Mouse (Mus musculus): ENCODE data around the gene Adam12. TPM values are rescaled to one million over a fixed set of nuclear protein-coding genes. Genes with fewer than 3 reads are reported as not detected.
A peak's percentile ranks its signal among the peaks of the same experiment; 100 is the strongest.

The Adam12 gene
- polyA plus RNA-seq, 1 experiment from 2014 or later: 2.8 TPM

GRCm38 (mm10) chr7:134081307-134082072 is 150.5 kb downstream of the Adam12 start:
- no peak overlapping the region for H3K4me2 ChIP-seq (ENCODE audit: low read length)
- H3K27ac ChIP-seq: no peak overlapping the region
- H3K9me3 ChIP-seq (replicated peaks; ENCODE audit: low read length): no peaks in the 10 kb centered on the region
- TF ChIP-seq CTCF (IDR thresholded peaks at IDR 0.05; ENCODE audit: low read depth): no peak
- ATAC-seq (replicated peaks; ENCODE audit: low FRiP score, low read depth) (peak; percentile 52), DNase-seq (ENCODE audit: low spot score) (peak; percentile 86)
- H3K27me3 ChIP-seq (ENCODE audit: insufficient read depth, low read length): no peaks in the 10 kb centered on the region
- no peaks in the 10 kb centered on the region for H3K36me3 ChIP-seq (ENCODE audit: insufficient read depth, low read length)
- no peak overlapping the region for H3K4me3 ChIP-seq (replicated peaks; ENCODE audit: low read depth, low read length)
- no peak overlapping the region for H3K9ac ChIP-seq (ENCODE audit: low read depth, low read length)
- 33% methylated on average over 8 of the region's 8 CpGs for WGBS
- no peaks in the 10 kb centered on the region for H3K4me1 ChIP-seq (replicated peaks; ENCODE audit: insufficient read depth, low read length)

GRCm38 (mm10) chr7:134079980-134080725 is 151.8 kb downstream of the Adam12 start:
- Histone ChIP-seq H3K4me2 (ENCODE audit: low read length) (no peak overlapping the region), H3K27me3 (ENCODE audit: insufficient read depth, low read length) (no peaks in the 10 kb centered on the region), H3K27ac (no peak overlapping the region), H3K36me3 (ENCODE audit: insufficient read depth, low read length) (no peaks in the 10 kb centered on the region), H3K4me3 (replicated peaks; ENCODE audit: low read depth, low read length) (no peak overlapping the region), H3K9me3 (replicated peaks; ENCODE audit: low read length) (no peaks in the 10 kb centered on the region), H3K4me1 (replicated peaks; ENCODE audit: insufficient read depth, low read length) (no peaks in the 10 kb centered on the region), H3K9ac (ENCODE audit: low read depth, low read length) (no peak overlapping the region)
- 68% methylated on average over 17 of the region's 17 CpGs for WGBS
- TF ChIP-seq CTCF (IDR thresholded peaks at IDR 0.05; ENCODE audit: low read depth): no peak
- no peak for DNase-seq (ENCODE audit: low spot score)
- no peak for ATAC-seq (replicated peaks; ENCODE audit: low FRiP score, low read depth)

DNA sequence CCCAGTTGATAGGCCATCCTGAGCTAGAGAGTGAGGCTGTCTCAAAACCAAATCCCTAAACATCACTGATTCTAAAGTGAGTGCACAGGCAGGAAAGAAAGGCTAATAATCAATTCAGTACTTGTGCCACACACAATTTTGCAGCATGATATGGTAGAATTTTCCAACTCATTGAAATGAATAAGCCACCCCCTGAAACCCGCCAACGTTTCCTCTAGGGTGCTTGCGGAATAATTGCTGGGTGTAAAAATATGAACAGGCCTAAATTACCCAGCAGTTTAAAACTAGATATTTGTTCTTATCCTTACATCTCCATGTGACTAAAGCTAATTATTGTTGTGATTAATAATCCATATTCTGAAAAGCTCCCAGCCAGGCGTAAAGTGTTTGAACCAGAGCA is 154.3 kb downstream of the Adam12 start:
- H3K9ac ChIP-seq (ENCODE audit: low read depth, low read length): no peak overlapping the region
- no peak for ATAC-seq (replicated peaks; ENCODE audit: low FRiP score, low read depth)
- H3K4me3 ChIP-seq (replicated peaks; ENCODE audit: low read depth, low read length): no peak overlapping the region
- DNase-seq (ENCODE audit: low spot score): no peak
- no peaks in the 10 kb centered on the region for H3K36me3 ChIP-seq (ENCODE audit: insufficient read depth, low read length)
- H3K27ac ChIP-seq: no peak overlapping the region
- 92% methylated on average over 4 of the region's 4 CpGs for WGBS
- no peaks in the 10 kb centered on the region for H3K4me1 ChIP-seq (replicated peaks; ENCODE audit: insufficient read depth, low read length)
- H3K9me3 ChIP-seq (replicated peaks; ENCODE audit: low read length): no peaks in the 10 kb centered on the region
- no peaks in the 10 kb centered on the region for H3K27me3 ChIP-seq (ENCODE audit: insufficient read depth, low read length)
- H3K4me2 ChIP-seq (ENCODE audit: low read length): no peak overlapping the region
- no peak for TF ChIP-seq CTCF (IDR thresholded peaks at IDR 0.05; ENCODE audit: low read depth)

DNA sequence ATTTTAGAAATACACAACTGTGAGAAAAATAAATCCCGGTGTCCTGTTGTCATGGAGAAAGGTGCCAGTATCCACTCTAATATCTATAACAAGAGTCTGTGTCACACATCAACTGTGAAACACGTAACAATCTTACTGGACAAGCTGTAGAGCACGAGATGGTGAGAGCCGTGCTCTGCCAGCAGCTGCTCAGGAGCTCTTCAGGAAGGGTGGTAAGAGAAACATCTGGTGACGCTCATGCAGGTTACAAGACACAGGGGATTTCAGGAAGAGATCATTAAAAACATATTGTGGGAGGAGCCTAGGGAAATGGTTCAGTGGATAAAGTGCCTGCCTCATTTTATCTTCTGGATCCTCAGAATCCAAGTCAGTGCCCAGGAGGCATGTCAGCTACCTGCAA is 158.9 kb downstream of the Adam12 start:
- H3K4me2 ChIP-seq (ENCODE audit: low read length): no peak overlapping the region
- H3K27ac ChIP-seq: no peak overlapping the region
- 85% methylated on average over 5 of the region's 5 CpGs for WGBS
- no peaks in the 10 kb centered on the region for H3K36me3 ChIP-seq (ENCODE audit: insufficient read depth, low read length)
- no peak for TF ChIP-seq CTCF (IDR thresholded peaks at IDR 0.05; ENCODE audit: low read depth)
- no peak overlapping the region for H3K9ac ChIP-seq (ENCODE audit: low read depth, low read length)
- ATAC-seq (replicated peaks; ENCODE audit: low FRiP score, low read depth) (no peak), DNase-seq (ENCODE audit: low spot score) (no peak)
- no peaks in the 10 kb centered on the region for H3K9me3 ChIP-seq (replicated peaks; ENCODE audit: low read length)
- no peaks in the 10 kb centered on the region for H3K27me3 ChIP-seq (ENCODE audit: insufficient read depth, low read length)
- no peaks in the 10 kb centered on the region for H3K4me1 ChIP-seq (replicated peaks; ENCODE audit: insufficient read depth, low read length)
- no peak overlapping the region for H3K4me3 ChIP-seq (replicated peaks; ENCODE audit: low read depth, low read length)

GRCm38 (mm10) chr7:134071153-134071885 is 160.6 kb downstream of the Adam12 start:
- ATAC-seq (replicated peaks; ENCODE audit: low FRiP score, low read depth) (no peak), DNase-seq (ENCODE audit: low spot score) (peak; percentile 20)
- WGBS: 67% methylated on average over 11 of the region's 11 CpGs

GRCm38 (mm10) chr7:134062629-134063028 is 169.3 kb downstream of the Adam12 start:
- TF ChIP-seq CTCF (IDR thresholded peaks at IDR 0.05; ENCODE audit: low read depth): no peak
- no peaks in the 10 kb centered on the region for H3K9me3 ChIP-seq (replicated peaks; ENCODE audit: low read length)
- H3K36me3 ChIP-seq (ENCODE audit: insufficient read depth, low read length): no peaks in the 10 kb centered on the region
- WGBS: 80% methylated on average over 4 of the region's 4 CpGs
- H3K4me2 ChIP-seq (ENCODE audit: low read length): no peak overlapping the region
- no peak overlapping the region for H3K4me3 ChIP-seq (replicated peaks; ENCODE audit: low read depth, low read length)
- no peaks in the 10 kb centered on the region for H3K27me3 ChIP-seq (ENCODE audit: insufficient read depth, low read length)
- no peak overlapping the region for H3K27ac ChIP-seq
- ATAC-seq (replicated peaks; ENCODE audit: low FRiP score, low read depth) (no peak), DNase-seq (ENCODE audit: low spot score) (no peak)
- no peak overlapping the region for H3K9ac ChIP-seq (ENCODE audit: low read depth, low read length)
- no peaks in the 10 kb centered on the region for H3K4me1 ChIP-seq (replicated peaks; ENCODE audit: insufficient read depth, low read length)

More at GRCm38 (mm10) chr7:134071153-134071885, 160.6 kb downstream of the Adam12 start:
- H3K4me1 ChIP-seq (replicated peaks; ENCODE audit: insufficient read depth, low read length): no peaks in the 10 kb centered on the region
- H3K9ac ChIP-seq (ENCODE audit: low read depth, low read length): no peak overlapping the region
- H3K4me3 ChIP-seq (replicated peaks; ENCODE audit: low read depth, low read length): no peak overlapping the region
- TF ChIP-seq CTCF (IDR thresholded peaks at IDR 0.05; ENCODE audit: low read depth): no peak
- H3K27ac ChIP-seq: no peak overlapping the region
- no peaks in the 10 kb centered on the region for H3K27me3 ChIP-seq (ENCODE audit: insufficient read depth, low read length)
- H3K4me2 ChIP-seq (ENCODE audit: low read length): no peak overlapping the region
- H3K36me3 ChIP-seq (ENCODE audit: insufficient read depth, low read length): no peaks in the 10 kb centered on the region
- H3K9me3 ChIP-seq (replicated peaks; ENCODE audit: low read length): no peaks in the 10 kb centered on the region

Data from kidney, postnatal 0 days (tissue).